Mouse (Mus musculus): ENCODE results near the gene Stk25. TPM values are rescaled to one million over a fixed set of nuclear protein-coding genes. Genes with fewer than 3 reads are reported as not detected.

Stk25 gene
- polyA plus RNA-seq, 1 experiment from 2014 or later = 216 TPM

- H3K27ac ChIP-seq = no peak overlapping the region
- peaks cover 43% of the 10 kb centered on the region for H3K36me3 ChIP-seq (replicated peaks)
These were observed 27.7 kb downstream of the Stk25 start for GRCm38 (mm10) chr1:93630796-93631195.

DNA sequence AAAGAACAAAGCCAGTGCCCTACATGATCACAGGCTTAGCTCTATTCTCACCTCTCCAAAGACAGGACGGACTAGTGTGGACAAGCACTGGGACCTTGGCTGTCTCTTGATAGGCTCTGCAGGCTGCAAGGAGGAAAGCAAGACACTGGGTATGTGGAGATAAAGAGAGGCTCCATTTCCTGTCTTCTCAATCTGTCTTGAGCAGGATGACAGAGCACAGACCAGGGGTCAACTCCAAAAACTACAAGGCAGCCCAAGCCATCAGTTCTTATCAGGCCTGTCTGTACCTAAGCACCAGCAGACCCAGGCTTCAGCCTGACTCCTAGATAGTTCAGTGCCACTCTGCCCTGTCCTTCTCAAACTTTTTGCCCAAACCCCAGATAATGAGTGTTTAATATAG lies 34.0 kb downstream of the Stk25 start:
- Histone ChIP-seq H3K4me1 (no peaks in the 10 kb centered on the region), H3K36me3 (replicated peaks) (peaks cover 90% of the 10 kb centered on the region), H3K9ac (no peak overlapping the region), H3K4me2 (no peak overlapping the region), H3K9me3 (no peaks in the 10 kb centered on the region), H3K4me3 (replicated peaks) (no peak overlapping the region), H3K27me3 (no peaks in the 10 kb centered on the region), H3K27ac (no peak overlapping the region)
- no peak for ATAC-seq (ENCODE audit: low FRiP score)
- 89% methylated on average over 1 of the region's 1 CpGs for WGBS

More at GRCm38 (mm10) chr1:93630796-93631195, 27.7 kb downstream of the Stk25 start:
- no peak for ATAC-seq (ENCODE audit: low FRiP score)
- H3K4me1 ChIP-seq = peaks cover 21% of the 10 kb centered on the region
- no peak overlapping the region for H3K4me3 ChIP-seq (replicated peaks)
- no peak overlapping the region for H3K4me2 ChIP-seq
- no peak overlapping the region for H3K9ac ChIP-seq
- 90% methylated on average over 3 of the region's 3 CpGs for WGBS
- H3K9me3 ChIP-seq = no peaks in the 10 kb centered on the region
- H3K27me3 ChIP-seq = no peaks in the 10 kb centered on the region

GRCm38 (mm10) chr1:93618948-93619347 lies 39.5 kb downstream of the Stk25 start:
- Histone ChIP-seq H3K4me2 (no peak overlapping the region), H3K27me3 (no peaks in the 10 kb centered on the region), H3K27ac (no peak overlapping the region), H3K36me3 (replicated peaks) (peaks cover 37% of the 10 kb centered on the region), H3K9me3 (no peaks in the 10 kb centered on the region), H3K9ac (no peak overlapping the region), H3K4me3 (replicated peaks) (no peak overlapping the region), H3K4me1 (no peaks in the 10 kb centered on the region)
- no peak for ATAC-seq (ENCODE audit: low FRiP score)
- WGBS = 90% methylated on average over 5 of the region's 5 CpGs

DNA sequence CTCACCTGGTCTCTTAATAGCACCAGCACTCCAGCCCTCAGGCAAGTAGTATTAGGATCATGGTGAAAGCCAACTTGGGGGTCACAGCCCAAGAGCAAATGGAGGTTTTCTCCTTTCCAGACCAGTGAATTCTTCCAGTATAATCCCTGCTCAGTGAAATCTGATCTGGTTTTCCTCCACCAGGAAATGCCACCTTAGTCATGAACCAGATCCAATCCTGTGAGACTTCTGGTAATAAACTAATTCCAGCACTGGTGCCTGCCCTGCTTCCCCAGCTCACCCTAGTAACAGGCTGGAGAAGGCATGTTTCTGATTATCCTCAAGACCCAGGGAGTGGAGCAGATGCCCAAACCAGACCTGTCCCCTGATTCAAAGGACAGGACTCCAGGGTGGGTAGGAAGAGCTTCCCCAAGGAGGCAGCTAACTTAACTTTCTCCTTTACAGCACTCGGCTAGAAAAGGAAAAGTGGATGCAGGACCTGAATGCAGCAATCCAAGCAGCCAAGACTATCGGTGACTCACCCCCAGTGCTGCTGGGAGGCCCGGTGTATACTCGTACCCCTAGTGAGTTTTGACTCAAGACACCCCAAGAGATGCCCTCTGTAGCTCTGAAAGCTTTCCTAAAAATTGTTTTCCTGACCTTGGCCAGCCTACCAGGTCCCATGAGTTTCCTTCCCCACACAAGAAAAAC lies 40.3 kb downstream of the Stk25 start:
- Histone ChIP-seq H3K4me3 (replicated peaks) (no peak overlapping the region), H3K27me3 (no peaks in the 10 kb centered on the region), H3K36me3 (replicated peaks) (peaks cover 30% of the 10 kb centered on the region), H3K9ac (no peak overlapping the region), H3K9me3 (no peaks in the 10 kb centered on the region), H3K4me1 (no peaks in the 10 kb centered on the region), H3K4me2 (no peak overlapping the region), H3K27ac (no peak overlapping the region)
- 94% methylated on average over 4 of the region's 4 CpGs for WGBS
- no peak for ATAC-seq (ENCODE audit: low FRiP score)

- Histone ChIP-seq H3K4me1 (no peaks in the 10 kb centered on the region), H3K4me2 (no peak overlapping the region), H3K9me3 (no peaks in the 10 kb centered on the region), H3K27me3 (no peaks in the 10 kb centered on the region), H3K9ac (no peak overlapping the region), H3K4me3 (replicated peaks) (no peak overlapping the region), H3K36me3 (replicated peaks) (no peaks in the 10 kb centered on the region), H3K27ac (no peak overlapping the region)
- no peak for ATAC-seq (ENCODE audit: low FRiP score)
- WGBS = 89% methylated on average over 8 of the region's 8 CpGs
These were observed 48.7 kb downstream of the Stk25 start for GRCm38 (mm10) chr1:93609762-93610161.

DNA sequence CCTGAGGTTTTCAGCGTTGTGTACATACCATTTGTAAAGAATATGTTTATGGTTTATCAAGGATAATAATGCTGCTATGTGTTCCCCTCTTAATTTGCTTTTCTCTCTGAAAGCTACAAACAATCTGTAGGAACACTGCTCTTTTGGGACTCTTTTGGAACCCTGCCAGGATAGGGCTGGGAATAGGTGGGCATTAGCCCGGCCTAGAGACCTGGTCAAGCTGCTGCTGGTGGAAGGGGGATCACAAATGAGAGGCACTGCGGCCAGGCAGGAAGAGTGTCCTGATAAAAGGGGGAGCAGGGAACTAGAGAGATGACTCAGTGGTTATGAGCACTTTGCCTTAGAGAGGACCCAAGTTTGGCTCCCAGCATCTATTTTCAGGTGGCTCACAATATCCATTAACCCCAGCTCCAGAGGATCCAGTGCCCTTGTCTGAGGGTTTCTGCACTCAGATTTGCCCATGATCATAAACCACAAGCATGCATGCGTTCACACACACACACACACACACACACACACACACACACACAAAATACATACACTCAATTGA lies 49.7 kb downstream of the Stk25 start:
- Histone ChIP-seq H3K4me3 (replicated peaks) (no peak overlapping the region), H3K9me3 (no peaks in the 10 kb centered on the region)
- 77% methylated on average over 4 of the region's 4 CpGs for WGBS

GRCm38 (mm10) chr1:93607090-93608083 lies 51.1 kb downstream of the Stk25 start:
- no peaks in the 10 kb centered on the region for H3K36me3 ChIP-seq (replicated peaks)
- 81% methylated on average over 14 of the region's 14 CpGs for WGBS
- H3K27ac ChIP-seq = no peak overlapping the region
- no peak for ATAC-seq (ENCODE audit: low FRiP score)
- H3K4me3 ChIP-seq (replicated peaks) = no peak overlapping the region
- H3K4me1 ChIP-seq = no peaks in the 10 kb centered on the region
- H3K9me3 ChIP-seq = no peaks in the 10 kb centered on the region
- H3K9ac ChIP-seq = no peak overlapping the region
- H3K27me3 ChIP-seq = no peaks in the 10 kb centered on the region
- H3K4me2 ChIP-seq = no peak overlapping the region

More for the DNA sequence above, 49.7 kb downstream of the Stk25 start:
- ATAC-seq (ENCODE audit: low FRiP score) = no peak
- Histone ChIP-seq H3K36me3 (replicated peaks) (no peaks in the 10 kb centered on the region), H3K4me2 (no peak overlapping the region), H3K27me3 (no peaks in the 10 kb centered on the region), H3K9ac (no peak overlapping the region), H3K4me1 (no peaks in the 10 kb centered on the region), H3K27ac (no peak overlapping the region)

- Histone ChIP-seq H3K4me2 (no peak overlapping the region), H3K9me3 (no peaks in the 10 kb centered on the region), H3K9ac (no peak overlapping the region), H3K36me3 (replicated peaks) (no peaks in the 10 kb centered on the region), H3K4me1 (no peaks in the 10 kb centered on the region), H3K27me3 (no peaks in the 10 kb centered on the region), H3K4me3 (replicated peaks) (no peak overlapping the region), H3K27ac (no peak overlapping the region)
- no peak for ATAC-seq (ENCODE audit: low FRiP score)
- 95% methylated on average over 12 of the region's 12 CpGs for WGBS
These were observed 54.5 kb downstream of the Stk25 start for GRCm38 (mm10) chr1:93603921-93604320.

- 81% methylated on average over 4 of the region's 4 CpGs for WGBS
- H3K27ac ChIP-seq = no peak overlapping the region
These were observed 55.5 kb downstream of the Stk25 start for GRCm38 (mm10) chr1:93602911-93603310.

GRCm38 (mm10) chr1:93595916-93596315 lies 62.5 kb downstream of the Stk25 start:
- Histone ChIP-seq H3K4me2 (no peak overlapping the region), H3K27me3 (no peaks in the 10 kb centered on the region), H3K9me3 (no peaks in the 10 kb centered on the region), H3K36me3 (replicated peaks) (no peaks in the 10 kb centered on the region), H3K9ac (no peak overlapping the region), H3K27ac (no peak overlapping the region), H3K4me3 (replicated peaks) (no peak overlapping the region), H3K4me1 (no peaks in the 10 kb centered on the region)
- 75% methylated on average over 6 of the region's 6 CpGs for WGBS
- ATAC-seq (ENCODE audit: low FRiP score) = no peak

More at GRCm38 (mm10) chr1:93602911-93603310, 55.5 kb downstream of the Stk25 start:
- Histone ChIP-seq H3K36me3 (replicated peaks) (no peaks in the 10 kb centered on the region), H3K4me2 (no peak overlapping the region), H3K27me3 (no peaks in the 10 kb centered on the region), H3K9me3 (no peaks in the 10 kb centered on the region), H3K4me3 (replicated peaks) (no peak overlapping the region), H3K9ac (no peak overlapping the region), H3K4me1 (no peaks in the 10 kb centered on the region)
- no peak for ATAC-seq (ENCODE audit: low FRiP score)

DNA sequence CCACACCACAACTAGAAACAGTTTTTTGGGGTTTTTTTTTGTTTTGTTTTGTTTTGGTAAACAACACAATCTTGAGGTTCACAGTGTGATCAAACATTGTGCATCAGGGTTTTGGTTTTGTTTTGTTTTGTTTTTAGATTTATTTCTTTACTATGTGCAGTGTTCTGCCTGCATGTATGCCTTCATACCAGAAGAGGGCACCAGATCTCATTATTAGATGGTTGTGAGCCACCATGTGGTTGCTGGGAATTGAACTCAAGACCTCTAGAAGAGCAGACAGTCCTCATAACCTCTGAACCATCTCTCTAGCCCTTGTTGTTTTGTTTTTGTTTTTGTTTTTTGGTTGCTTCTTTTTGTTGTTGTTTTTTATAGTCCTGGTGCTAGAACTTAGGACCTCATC lies 64.5 kb downstream of the Stk25 start:
- no peaks in the 10 kb centered on the region for H3K36me3 ChIP-seq (replicated peaks)
- no peak overlapping the region for H3K4me3 ChIP-seq (replicated peaks)
- H3K9ac ChIP-seq = no peak overlapping the region
- H3K27ac ChIP-seq = no peak overlapping the region
- H3K9me3 ChIP-seq = no peaks in the 10 kb centered on the region
- no peak for ATAC-seq (ENCODE audit: low FRiP score)
- no peak overlapping the region for H3K4me2 ChIP-seq
- H3K27me3 ChIP-seq = no peaks in the 10 kb centered on the region
- H3K4me1 ChIP-seq = no peaks in the 10 kb centered on the region

- no peaks in the 10 kb centered on the region for H3K4me1 ChIP-seq
- no peaks in the 10 kb centered on the region for H3K27me3 ChIP-seq
- H3K27ac ChIP-seq = no peak overlapping the region
- no peak overlapping the region for H3K9ac ChIP-seq
- no peaks in the 10 kb centered on the region for H3K36me3 ChIP-seq (replicated peaks)
- no peak overlapping the region for H3K4me2 ChIP-seq
- no peak for ATAC-seq (ENCODE audit: low FRiP score)
- no peaks in the 10 kb centered on the region for H3K9me3 ChIP-seq
- no peak overlapping the region for H3K4me3 ChIP-seq (replicated peaks)
- 68% methylated on average over 3 of the region's 3 CpGs for WGBS
These were observed 70.1 kb downstream of the Stk25 start for GRCm38 (mm10) chr1:93588346-93588745.
